Mouse (Mus musculus) midbrain, embryonic 11.5 days (tissue): ENCODE results near the gene Prmt9. TPM values are rescaled to one million over a fixed set of nuclear protein-coding genes. Genes with fewer than 3 reads are reported as not detected.

Experiments
- ATAC-seq: fragments of 200-750 bp; cut with Nextera tagmentation; 2 replicates; pipeline ENCODE4 v1.8.0; 2017; ENCODE audit warnings: moderate TSS enrichment, moderate library complexity; ENCODE audit not compliant: low FRiP score
- DNase-seq: peaks from one replicate; pipeline ENCODE4 v3.0.0; 2015; ENCODE audit warnings: low spot score; ENCODE audit errors: missing footprints
- H3K27ac ChIP-seq: fragments of 300-500 bp; sonication (generic); 2 replicates; pipeline ENCODE4 v1.5.1; 2014; ENCODE audit warnings: low read depth, low read length
- H3K27me3 ChIP-seq: fragments of 300-500 bp; sonication (generic); 2 replicates; pipeline ENCODE4 v1.6.1; 2014; ENCODE audit warnings: mild to moderate bottlenecking, low read length, moderate library complexity, mixed read lengths; ENCODE audit not compliant: control insufficient read depth, insufficient read depth
- H3K36me3 ChIP-seq: fragments of 300-500 bp; sonication (generic); 2 replicates; pipeline ENCODE4 v1.6.1; 2014; ENCODE audit warnings: mild to moderate bottlenecking, low read length, moderate library complexity, mixed read lengths; ENCODE audit not compliant: control insufficient read depth, insufficient read depth
- H3K4me1 ChIP-seq: fragments of 300-500 bp; sonication (generic); 2 replicates; pipeline ENCODE4 v1.6.1; 2014; ENCODE audit warnings: low read length; ENCODE audit not compliant: control insufficient read depth, insufficient read depth
- H3K4me2 ChIP-seq: fragments of 300-500 bp; sonication (generic); 2 replicates; pipeline ENCODE4 v1.6.1; 2014; ENCODE audit warnings: mild to moderate bottlenecking, moderate library complexity
- H3K4me3 ChIP-seq: fragments of 300-500 bp; sonication (generic); 2 replicates; pipeline ENCODE4 v1.5.1; 2014; ENCODE audit warnings: low read depth, low read length
- H3K9ac ChIP-seq: fragments of 300-500 bp; sonication (generic); 2 replicates; pipeline ENCODE4 v1.6.1; 2014; ENCODE audit warnings: low read length
- H3K9me3 ChIP-seq: fragments of 300-500 bp; sonication (generic); 2 replicates; pipeline ENCODE4 v1.6.1; 2016; ENCODE audit warnings: low read length; ENCODE audit not compliant: control insufficient read depth
- WGBS: fragments of 180-500 bp; shearing (Covaris S2); extraction: QIAGEN DNeasy Blood & Tissue Kit; methylation state at CpG from one replicate; pipeline ENCODE4 v1.1.7; 2014; 5-methylcytosine and 5-hydroxymethylcytosine counted together
- polyA plus RNA-seq: library from polyadenylated mRNA; unstranded; fragments of >200 nt; fragmentation: Nextera tagmentation; extraction: Ambion mirVana; gene quantifications from 2 replicates; pipeline ENCODE4 v1.2.1, GENCODE M21; 2014

Prmt9 gene
- 22.7 and 24.0 TPM in 2 replicates for polyA plus RNA-seq

- Histone ChIP-seq H3K36me3 (no peaks in the 10 kb centered on the region; the same call in 1 of the 2 replicates), H3K4me2 (peak within 1 kb of the TSS; percentile 65), H3K9ac (peak within 1 kb of the TSS; percentile 91), H3K4me1 (peaks cover 2% of the 10 kb centered on the region; the same call in 1 of the 2 replicates), H3K4me3 (peak within 1 kb of the TSS; percentile 82), H3K27ac (peak within 1 kb of the TSS; percentile 63), H3K9me3 (no peaks in the 10 kb centered on the region), H3K27me3 (no peaks in the 10 kb centered on the region)
- peak; percentile 96 for ATAC-seq
- DNase-seq: peak; percentile 99
- 4% methylated on average over 42 of the region's 42 CpGs for WGBS
These were observed at the start of gene Prmt9 for GRCm38 (mm10) chr8:77549121-77549706. TSS of gene Prmt9 (plus strand) at chr8:77549397.

GRCm38 (mm10) chr8:77500264-77500663, 48.9 kb upstream of the Prmt9 start:
- WGBS: 94% methylated on average over 3 of the region's 3 CpGs

GRCm38 (mm10) chr8:77501131-77501530, 48.1 kb upstream of the Prmt9 start:
- no peaks in the 10 kb centered on the region for H3K27me3 ChIP-seq
- no peaks in the 10 kb centered on the region for H3K4me1 ChIP-seq
- WGBS: 93% methylated on average over 8 of the region's 8 CpGs
- no peaks in the 10 kb centered on the region for H3K36me3 ChIP-seq
- H3K4me3 ChIP-seq: no peak overlapping the region
- H3K27ac ChIP-seq: no peak overlapping the region
- no peak overlapping the region for H3K4me2 ChIP-seq
- DNase-seq: no peak
- no peak for ATAC-seq
- no peaks in the 10 kb centered on the region for H3K9me3 ChIP-seq
- no peak overlapping the region for H3K9ac ChIP-seq

More at GRCm38 (mm10) chr8:77500264-77500663, 48.9 kb upstream of the Prmt9 start:
- ATAC-seq (no peak), DNase-seq (no peak)
- no peaks in the 10 kb centered on the region for H3K27me3 ChIP-seq
- H3K9me3 ChIP-seq: no peaks in the 10 kb centered on the region
- H3K4me2 ChIP-seq: no peak overlapping the region
- H3K36me3 ChIP-seq: no peaks in the 10 kb centered on the region
- H3K4me1 ChIP-seq: no peaks in the 10 kb centered on the region
- no peak overlapping the region for H3K9ac ChIP-seq
- no peak overlapping the region for H3K27ac ChIP-seq
- H3K4me3 ChIP-seq: no peak overlapping the region

GRCm38 (mm10) chr8:77502547-77502946, 46.6 kb upstream of the Prmt9 start:
- H3K9me3 ChIP-seq: no peaks in the 10 kb centered on the region
- H3K27me3 ChIP-seq: no peaks in the 10 kb centered on the region
- no peak overlapping the region for H3K4me3 ChIP-seq
- WGBS: 91% methylated on average over 6 of the region's 6 CpGs
- DNase-seq (no peak), ATAC-seq (no peak)
- H3K4me1 ChIP-seq: no peaks in the 10 kb centered on the region
- H3K27ac ChIP-seq: no peak overlapping the region
- H3K36me3 ChIP-seq: no peaks in the 10 kb centered on the region
- no peak overlapping the region for H3K9ac ChIP-seq
- no peak overlapping the region for H3K4me2 ChIP-seq

- no peak for DNase-seq
- H3K36me3 ChIP-seq: no peaks in the 10 kb centered on the region
- H3K27me3 ChIP-seq: no peaks in the 10 kb centered on the region
- no peak overlapping the region for H3K9ac ChIP-seq
- no peak overlapping the region for H3K4me3 ChIP-seq
- no peak for ATAC-seq
- H3K27ac ChIP-seq: no peak overlapping the region
- H3K4me2 ChIP-seq: no peak overlapping the region
- no peaks in the 10 kb centered on the region for H3K4me1 ChIP-seq
- WGBS: 89% methylated on average over 7 of the region's 7 CpGs
- no peaks in the 10 kb centered on the region for H3K9me3 ChIP-seq
These were observed 42.7 kb upstream of the Prmt9 start for GRCm38 (mm10) chr8:77506539-77506938.

- Histone ChIP-seq H3K4me3 (no peak overlapping the region), H3K9me3 (no peaks in the 10 kb centered on the region), H3K36me3 (no peaks in the 10 kb centered on the region), H3K4me2 (no peak overlapping the region), H3K27ac (no peak overlapping the region), H3K4me1 (peaks cover 3% of the 10 kb centered on the region; the same call in 1 of the 2 replicates), H3K9ac (no peak overlapping the region), H3K27me3 (no peaks in the 10 kb centered on the region)
- DNase-seq (no peak), ATAC-seq (no peak)
- 90% methylated on average over 10 of the region's 10 CpGs for WGBS
These were observed 41.6 kb upstream of the Prmt9 start for GRCm38 (mm10) chr8:77507510-77508035.

GRCm38 (mm10) chr8:77509044-77509443, 40.2 kb upstream of the Prmt9 start:
- Histone ChIP-seq H3K36me3 (no peaks in the 10 kb centered on the region), H3K9ac (no peak overlapping the region), H3K4me2 (no peak overlapping the region), H3K27me3 (no peaks in the 10 kb centered on the region), H3K9me3 (no peaks in the 10 kb centered on the region), H3K4me1 (peaks cover 5% of the 10 kb centered on the region; the same call in 1 of the 2 replicates), H3K4me3 (no peak overlapping the region), H3K27ac (no peak overlapping the region)
- WGBS: 95% methylated on average over 7 of the region's 7 CpGs
- ATAC-seq (no peak), DNase-seq (no peak)

- ATAC-seq (no peak), DNase-seq (no peak)
- H3K27me3 ChIP-seq: no peaks in the 10 kb centered on the region
- no peaks in the 10 kb centered on the region for H3K36me3 ChIP-seq
- WGBS: 73% methylated on average over 3 of the region's 3 CpGs
- no peaks in the 10 kb centered on the region for H3K9me3 ChIP-seq
- no peak overlapping the region for H3K27ac ChIP-seq
- H3K4me2 ChIP-seq: no peak overlapping the region
- H3K9ac ChIP-seq: no peak overlapping the region
- H3K4me3 ChIP-seq: no peak overlapping the region
- peaks cover 5% of the 10 kb centered on the region; the same call in 1 of the 2 replicates for H3K4me1 ChIP-seq
These were observed 38.8 kb upstream of the Prmt9 start for GRCm38 (mm10) chr8:77510426-77510825.

- Histone ChIP-seq H3K36me3 (no peaks in the 10 kb centered on the region), H3K9ac (no peak overlapping the region), H3K4me3 (no peak overlapping the region), H3K27me3 (no peaks in the 10 kb centered on the region; the same call in 1 of the 2 replicates), H3K9me3 (no peaks in the 10 kb centered on the region), H3K27ac (no peak overlapping the region), H3K4me2 (no peak overlapping the region), H3K4me1 (peaks cover 11% of the 10 kb centered on the region)
- ATAC-seq: no peak
- DNase-seq: no peak
- WGBS: 29% methylated on average over 13 of the region's 13 CpGs
These were observed 37.3 kb upstream of the Prmt9 start for GRCm38 (mm10) chr8:77511750-77512493.
